Mouse (Mus musculus) ES-Bruce4 (cell line): ENCODE measurements around the gene Cib1.

Experiments
- CTCF ChIP-seq: IDR thresholded peaks from one replicate; pipeline ENCODE4 v1.8.1; 2011; ENCODE audit warnings: low read depth, low read length
- EP300 ChIP-seq: IDR thresholded peaks from 2 replicates; pipeline ENCODE4 v1.6.1; 2011; ENCODE audit warnings: low read depth, low read length; ENCODE audit not compliant: insufficient read depth
- POLR2A ChIP-seq: IDR thresholded peaks from one replicate; pipeline ENCODE4 v1.8.1; 2011; ENCODE audit warnings: low read length; ENCODE audit not compliant: insufficient read depth

DNA sequence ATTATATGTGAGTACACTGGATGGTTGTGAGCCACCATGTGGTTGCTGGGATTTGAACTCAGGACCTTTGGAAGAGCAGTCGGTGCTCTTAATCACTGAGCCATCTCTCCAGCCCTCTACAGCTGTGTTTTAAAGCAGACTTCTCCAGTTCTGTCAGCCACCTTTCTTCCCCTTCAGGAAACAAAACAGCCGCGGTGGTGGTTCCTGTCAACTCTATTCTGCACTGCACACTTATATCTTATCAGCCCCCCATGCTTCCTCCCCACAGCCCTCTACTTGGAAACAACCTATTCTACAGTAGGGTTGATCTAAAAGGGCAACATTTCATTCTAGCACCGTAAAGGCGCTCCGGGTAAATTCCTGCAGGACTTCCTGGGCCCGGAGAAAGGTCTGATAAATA lies 14.2 kb upstream of the Cib1 start:
- no peak for TF ChIP-seq CTCF
- TF ChIP-seq POLR2A: no peak
- TF ChIP-seq EP300: no peak
